Mouse (Mus musculus) heart, postnatal 0 days (tissue): ENCODE measurements around the gene 2610001J05Rik. TPM values are rescaled to one million over a fixed set of nuclear protein-coding genes. Genes with fewer than 3 reads are reported as not detected.

Experiments
- ATAC-seq: fragments of 200-750 bp; cut with Nextera tagmentation; 2 replicates; pipeline ENCODE4 v1.8.0; 2017; ENCODE audit warnings: low read depth, moderate number of reproducible peaks, moderate library complexity; ENCODE audit not compliant: insufficient read depth
- DNase-seq: peaks from one replicate; pipeline ENCODE4 v3.0.0-alpha.2; 2016; ENCODE audit warnings: low spot score
- H3K27ac ChIP-seq: fragments of 300-500 bp; sonication (generic); 2 replicates; pipeline ENCODE4 v1.5.1; 2014; ENCODE audit warnings: low read depth, mild to moderate bottlenecking
- H3K27me3 ChIP-seq: fragments of 300-500 bp; sonication (generic); 2 replicates; pipeline ENCODE4 v1.6.1; 2014; ENCODE audit warnings: low read length, mixed read lengths; ENCODE audit not compliant: control insufficient read depth, insufficient read depth
- H3K36me3 ChIP-seq: fragments of 300-500 bp; sonication (generic); replicated peaks from 2 replicates; pipeline ENCODE4 v1.6.1; 2014; ENCODE audit warnings: low read length, mixed read lengths; ENCODE audit not compliant: control insufficient read depth, insufficient read depth
- H3K4me1 ChIP-seq: fragments of 300-500 bp; sonication (generic); 2 replicates; pipeline ENCODE4 v1.6.1; 2014; ENCODE audit warnings: antibody characterized with exemption; ENCODE audit not compliant: control insufficient read depth, insufficient read depth
- H3K4me2 ChIP-seq: fragments of 300-500 bp; sonication (generic); 2 replicates; pipeline ENCODE4 v1.6.1; 2014; ENCODE audit warnings: low read depth, mild to moderate bottlenecking, low read length, moderate library complexity
- H3K4me3 ChIP-seq: fragments of 300-500 bp; sonication (generic); 2 replicates; pipeline ENCODE4 v1.5.1; 2014; ENCODE audit warnings: low read depth, low read length
- H3K9ac ChIP-seq: fragments of 300-500 bp; sonication (generic); replicated peaks from 2 replicates; pipeline ENCODE4 v1.6.1; 2014; ENCODE audit warnings: low read depth, low read length, mixed read lengths
- H3K9me3 ChIP-seq: fragments of 300-500 bp; sonication (generic); replicated peaks from 2 replicates; pipeline ENCODE4 v1.6.1; 2016; ENCODE audit warnings: low read length; ENCODE audit not compliant: control insufficient read depth
- CTCF ChIP-seq: IDR thresholded peaks from 2 replicates; pipeline ENCODE4 v1.5.1; 2016; ENCODE audit warnings: antibody characterized with exemption, control low read depth, low read depth
- EP300 ChIP-seq: IDR thresholded peaks from 2 replicates; pipeline ENCODE4 v1.6.1; 2016; ENCODE audit warnings: antibody characterized with exemption, low read depth
- WGBS: fragments of 180-500 bp; shearing (Covaris S2); extraction: QIAGEN DNeasy Blood & Tissue Kit; methylation state at CpG from one replicate; pipeline ENCODE4 v1.1.7; 2014; 5-methylcytosine and 5-hydroxymethylcytosine counted together
- polyA plus RNA-seq: library from polyadenylated mRNA; unstranded; fragments of >200 nt; fragmentation: Nextera tagmentation; extraction: Ambion mirVana; gene quantifications from 2 replicates; pipeline ENCODE4 v1.2.1, GENCODE M21; 2015
- total RNA-seq: library from RNA; depleted of rRNA; stranded (reverse); fragments of >200 nt; gene quantifications from 2 replicates; pipeline ENCODE4 v1.2.3, GENCODE M21; 2014; ENCODE audit warnings: low replicate concordance

The 2610001J05Rik gene
- total and polyA plus RNA-seq, 2 experiments from 2014 or later, result 5.6 to 119 TPM

- Histone ChIP-seq H3K36me3 (0 out of 2 replicates have a peak, but pooled peaks cover 2% of the 10 kb centered on the region), H3K4me1 (peaks cover 13% of the 10 kb centered on the region; the same call in 1 of the 2 replicates), H3K9me3 (no peaks in the 10 kb centered on the region), H3K9ac (no peak overlapping the region), H3K27ac (no peak overlapping the region), H3K4me2 (no peak overlapping the region), H3K4me3 (no peak overlapping the region), H3K27me3 (no peaks in the 10 kb centered on the region)
- DNase-seq (no peak), ATAC-seq (no peak)
- TF ChIP-seq EP300 (no peak), CTCF (no peak)
- 88% methylated on average over 2 of the region's 2 CpGs for WGBS
Observed at GRCm38 (mm10) chr6:13873959-13874358, 2.6 kb upstream of the 2610001J05Rik start.

DNA sequence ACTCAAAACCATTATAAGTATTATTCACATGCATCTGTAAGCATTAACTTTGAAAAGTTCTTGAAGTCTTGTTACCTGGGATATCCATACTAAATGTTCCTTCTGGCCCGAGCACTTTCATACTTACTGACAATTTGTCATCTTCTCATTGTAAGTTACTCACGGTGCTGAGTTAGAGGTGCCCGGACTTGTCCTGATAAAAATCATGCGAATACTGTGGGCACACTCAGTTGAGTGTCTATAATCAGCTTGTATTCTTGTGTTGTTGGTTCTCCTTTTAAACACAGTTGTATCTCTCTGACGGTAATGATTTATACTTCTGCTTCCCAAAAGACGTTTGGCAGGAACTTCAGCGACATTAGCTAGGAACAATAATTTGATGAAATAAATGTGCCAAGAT, 758 bp upstream of the 2610001J05Rik start:
- no peak for ATAC-seq
- Histone ChIP-seq H3K4me3 (peak overlapping the region; percentile 87), H3K9ac (no peak overlapping the region), H3K9me3 (no peaks in the 10 kb centered on the region), H3K4me2 (peak overlapping the region; percentile 68), H3K27ac (peak overlapping the region; percentile 93; the same call in 1 of the 2 replicates), H3K27me3 (no peaks in the 10 kb centered on the region), H3K4me1 (peaks cover 13% of the 10 kb centered on the region; the same call in 1 of the 2 replicates), H3K36me3 (peaks cover 5% of the 10 kb centered on the region; the same call in 1 of the 2 replicates)
- TF ChIP-seq EP300 (no peak), CTCF (no peak)
- DNase-seq, result no peak
- WGBS, result 57% methylated on average over 7 of the region's 7 CpGs

- Histone ChIP-seq H3K4me2 (peak overlapping the region; percentile 68), H3K27me3 (no peaks in the 10 kb centered on the region), H3K36me3 (peaks cover 5% of the 10 kb centered on the region; the same call in 1 of the 2 replicates), H3K9ac (peak overlapping the region; percentile 85), H3K9me3 (no peaks in the 10 kb centered on the region), H3K4me3 (peak overlapping the region; percentile 87), H3K27ac (peak overlapping the region; percentile 93), H3K4me1 (peaks cover 13% of the 10 kb centered on the region; the same call in 1 of the 2 replicates)
- TF ChIP-seq CTCF (no peak), EP300 (no peak)
- DNase-seq, result no peak
- WGBS, result under 1% methylated on average over 7 of the region's 7 CpGs
- ATAC-seq, result peak; percentile 74
Observed at GRCm38 (mm10) chr6:13871625-13871958, 274 bp upstream of the 2610001J05Rik start.

- no peaks in the 10 kb centered on the region for H3K27me3 ChIP-seq
- peaks cover 13% of the 10 kb centered on the region; the same call in 1 of the 2 replicates for H3K4me1 ChIP-seq
- H3K9ac ChIP-seq, result peak overlapping the region; percentile 30; the same call in 1 of the 2 replicates
- peak overlapping the region; percentile 87 for H3K4me3 ChIP-seq
- no peak overlapping the region for H3K27ac ChIP-seq
- 40% methylated on average over 12 of the region's 12 CpGs for WGBS
- H3K9me3 ChIP-seq, result no peaks in the 10 kb centered on the region
- H3K4me2 ChIP-seq, result peak overlapping the region; percentile 68
- H3K36me3 ChIP-seq, result peaks cover 5% of the 10 kb centered on the region; the same call in 1 of the 2 replicates
- no peak for DNase-seq
- no peak for ATAC-seq
- TF ChIP-seq CTCF (no peak), EP300 (no peak)
Observed at GRCm38 (mm10) chr6:13870289-13870741, 1.0 kb downstream of the 2610001J05Rik start.

DNA sequence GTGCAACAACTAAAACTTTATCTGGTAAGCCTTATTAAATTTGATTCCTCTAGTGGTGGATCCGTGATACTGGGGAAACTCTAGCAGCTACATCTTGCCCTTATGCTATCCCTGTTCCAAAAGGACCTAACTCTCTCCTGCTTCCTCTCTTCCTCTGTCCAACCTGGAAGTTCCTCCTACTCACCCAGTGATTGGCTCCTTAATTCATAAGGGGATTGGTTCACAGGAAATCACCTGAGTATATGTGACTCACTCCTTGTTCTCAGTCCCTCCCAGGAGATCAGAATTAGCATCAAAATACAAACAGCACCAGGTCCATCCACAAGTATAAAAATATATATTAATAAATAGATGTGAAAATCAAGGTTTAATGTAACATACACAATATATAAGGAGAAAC, 10.7 kb downstream of the 2610001J05Rik start:
- no peak overlapping the region for H3K27ac ChIP-seq
- no peaks in the 10 kb centered on the region for H3K36me3 ChIP-seq
- H3K4me3 ChIP-seq, result no peak overlapping the region
- DNase-seq (no peak), ATAC-seq (no peak)
- H3K27me3 ChIP-seq, result no peaks in the 10 kb centered on the region
- TF ChIP-seq EP300, result no peak
- no peak for TF ChIP-seq CTCF
- no peaks in the 10 kb centered on the region; the same call in 1 of the 2 replicates for H3K4me1 ChIP-seq
- no peak overlapping the region for H3K4me2 ChIP-seq
- H3K9me3 ChIP-seq, result no peaks in the 10 kb centered on the region
- H3K9ac ChIP-seq, result no peak overlapping the region
- WGBS, result 43% methylated on average over 1 of the region's 1 CpGs
